Mouse (Mus musculus) adrenal gland, adult 8-10 months (tissue): ENCODE measurements around the gene Sbk2. TPM values are rescaled to one million over a fixed set of nuclear protein-coding genes. Genes with fewer than 3 reads are reported as not detected.

Source experiments
- DNase-seq: peaks from one replicate; pipeline ENCODE4 v3.0.0; 2022
- total RNA-seq, 4 experiments: library from RNA; stranded (reverse); gene quantifications; 2 replicates each; pipeline ENCODE4 v1.2.4; 2022

Sbk2 gene
- total RNA-seq, 4 experiments from 2014 or later, result 0.45 to 2.1 (median 1.8) TPM; not detected in 1

DNA sequence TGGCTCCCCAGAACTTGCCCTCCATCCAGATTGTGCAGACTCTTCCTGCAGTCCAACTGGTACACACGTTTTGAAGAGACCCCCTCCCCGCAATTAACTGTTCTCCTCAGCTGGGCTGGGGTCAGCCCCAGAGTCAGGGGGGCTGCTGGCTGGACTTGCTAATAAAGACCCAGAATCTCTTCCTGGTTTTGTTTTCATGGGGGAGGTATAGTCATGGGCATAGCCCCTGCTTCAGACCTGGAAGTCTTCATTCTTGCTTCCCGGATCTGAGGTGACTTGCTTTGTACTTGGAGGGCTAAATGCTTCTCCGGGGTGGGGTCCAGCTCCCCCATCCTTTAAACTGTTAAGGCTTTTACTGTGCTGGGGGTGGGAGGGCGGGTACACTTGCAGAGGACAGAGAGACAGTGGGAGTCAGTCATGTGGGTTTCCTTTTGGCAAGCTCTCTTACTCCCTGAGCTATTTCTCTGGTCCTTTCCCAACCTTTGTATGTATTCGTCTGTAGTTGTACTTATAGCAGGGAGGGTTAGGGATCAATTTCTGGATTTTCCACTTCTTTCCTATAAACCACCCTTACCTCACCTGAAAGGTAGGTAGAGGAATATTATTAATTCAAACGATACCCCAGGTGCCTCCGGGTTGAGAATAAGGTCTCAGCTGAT, 42.3 kb downstream of the Sbk2 start, which contains the start of gene Nat14:
Gene Nat14 (plus strand): TSS at position 205 of the 659 bp plus-strand sequence.
- DNase-seq, result no peak

GRCm38 (mm10) chr7:4920976-4921823, 43.0 kb downstream of the Sbk2 start:
- no peak for DNase-seq

DNA sequence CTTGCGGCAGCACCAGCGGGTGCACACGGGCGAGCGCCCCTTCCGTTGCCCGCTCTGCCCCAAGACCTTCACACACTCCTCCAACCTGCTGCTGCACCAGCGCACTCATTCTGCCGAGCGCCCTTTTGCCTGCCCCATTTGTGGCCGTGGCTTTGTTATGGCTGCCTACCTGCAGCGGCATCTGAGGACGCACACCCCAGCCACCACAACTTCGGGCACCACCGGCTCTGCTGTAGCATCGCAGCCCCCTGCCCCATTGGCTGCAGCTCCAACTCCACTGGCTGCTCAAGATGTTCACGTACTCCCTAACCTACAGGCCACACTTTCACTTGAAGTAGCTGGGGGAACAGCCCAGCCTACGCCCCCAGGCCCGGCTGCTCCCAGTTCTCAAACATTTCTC, 43.7 kb downstream of the Sbk2 start:
- no peak for DNase-seq

- no peak for DNase-seq
These were observed 44.2 kb downstream of the Sbk2 start for GRCm38 (mm10) chr7:4919971-4920370.

DNA sequence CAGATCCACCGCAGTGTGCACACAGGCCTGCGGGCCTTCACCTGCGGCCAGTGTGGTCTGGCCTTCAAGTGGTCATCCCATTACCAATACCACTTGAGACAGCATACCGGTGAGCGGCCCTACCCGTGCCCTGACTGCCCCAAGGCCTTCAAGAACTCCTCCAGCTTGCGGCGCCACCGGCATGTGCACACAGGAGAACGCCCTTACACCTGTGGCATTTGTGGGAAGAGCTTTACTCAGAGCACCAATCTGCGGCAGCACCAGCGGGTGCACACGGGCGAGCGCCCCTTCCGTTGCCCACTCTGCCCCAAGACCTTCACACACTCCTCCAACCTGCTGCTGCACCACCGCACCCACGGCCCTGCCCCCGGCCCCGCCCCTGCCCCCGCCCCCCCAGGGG, 45.1 kb downstream of the Sbk2 start:
- no peak for DNase-seq

DNA sequence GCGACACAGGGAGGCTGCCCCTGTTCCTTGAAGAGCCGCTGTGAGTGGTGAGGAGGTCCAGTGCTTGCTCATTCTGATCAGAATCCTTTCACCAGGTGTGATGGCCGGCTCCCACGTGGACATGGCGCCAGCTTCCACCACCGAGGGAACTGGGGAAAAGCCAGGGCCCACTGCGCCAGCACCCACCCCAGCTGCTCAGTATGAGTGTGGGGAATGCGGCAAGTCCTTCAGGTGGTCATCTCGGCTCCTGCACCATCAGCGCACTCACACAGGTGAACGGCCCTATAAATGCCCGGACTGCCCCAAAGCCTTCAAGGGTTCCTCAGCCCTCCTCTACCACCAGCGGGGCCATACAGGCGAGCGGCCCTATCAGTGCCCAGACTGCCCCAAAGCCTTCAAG, 45.5 kb downstream of the Sbk2 start:
- no peak for DNase-seq

GRCm38 (mm10) chr7:4917494-4917893, 46.7 kb downstream of the Sbk2 start:
- no peak for DNase-seq

- DNase-seq, result no peak
These were observed 48.4 kb downstream of the Sbk2 start for GRCm38 (mm10) chr7:4915669-4916416.

DNA sequence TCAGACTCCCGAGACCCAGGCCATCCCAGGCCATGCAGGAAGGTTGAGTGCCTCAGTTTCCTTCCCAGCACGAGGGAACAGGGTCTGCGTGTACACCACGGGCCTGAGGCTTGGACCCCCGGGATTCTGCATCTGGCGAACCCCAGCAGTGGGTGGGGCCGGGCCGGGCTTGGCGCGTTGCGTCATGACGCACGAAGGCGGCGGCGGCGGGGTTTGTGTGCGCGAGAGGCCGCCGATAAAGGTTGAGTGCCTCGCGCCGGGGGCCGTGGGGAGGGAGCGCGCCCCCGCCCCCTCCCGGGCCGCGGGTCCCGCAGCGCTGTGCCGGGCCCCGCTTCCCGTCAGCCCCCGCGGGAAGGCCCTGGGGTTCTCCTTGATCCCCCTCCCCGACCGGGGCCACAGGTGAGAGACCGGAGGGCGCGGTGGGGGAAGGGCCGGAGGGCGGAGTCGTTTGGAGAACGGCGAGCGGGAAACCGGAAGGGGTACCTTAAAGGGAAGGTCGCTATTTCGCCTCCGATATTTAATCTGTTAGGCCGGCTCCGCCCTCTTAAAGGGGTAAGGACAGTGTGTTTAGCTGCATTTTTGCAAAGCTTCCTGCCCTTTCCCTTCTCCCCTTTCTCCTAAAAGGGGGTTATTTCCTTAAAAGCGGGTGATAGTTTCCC, 49.1 kb downstream of the Sbk2 start, which contains the start of gene Zfp628:
Gene Zfp628 (plus strand): TSS at position 211 of the 659 bp plus-strand sequence.
- DNase-seq, result peak; percentile 87

DNA sequence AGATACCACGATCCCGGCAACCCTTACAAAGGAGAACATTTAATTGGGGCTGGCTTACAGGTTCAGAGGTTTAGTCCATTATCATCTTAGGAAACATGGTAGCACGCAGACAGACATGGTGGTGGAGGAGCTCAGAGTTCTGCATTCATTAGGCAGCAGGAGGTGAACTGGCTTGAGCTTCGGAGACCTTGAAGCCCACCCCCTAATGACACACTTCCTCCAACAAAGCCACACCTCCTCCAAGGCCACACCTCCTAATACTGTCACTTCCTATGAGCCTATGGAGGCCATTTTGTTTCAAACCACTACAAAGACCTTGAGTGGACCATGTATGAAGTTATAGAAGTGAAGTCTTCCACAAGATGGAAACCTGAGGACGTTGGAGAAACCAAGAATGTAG, 52.0 kb downstream of the Sbk2 start:
- no peak for DNase-seq

GRCm38 (mm10) chr7:4911561-4911960, 52.6 kb downstream of the Sbk2 start:
- no peak for DNase-seq

GRCm38 (mm10) chr7:4906466-4906950, 57.7 kb downstream of the Sbk2 start, which contains the start of gene Gm36210:
TSS of gene Gm36210 (minus strand) at chr7:4906516.
- DNase-seq, result no peak

GRCm38 (mm10) chr7:4902404-4902803, 61.8 kb downstream of the Sbk2 start:
- DNase-seq, result no peak

DNA sequence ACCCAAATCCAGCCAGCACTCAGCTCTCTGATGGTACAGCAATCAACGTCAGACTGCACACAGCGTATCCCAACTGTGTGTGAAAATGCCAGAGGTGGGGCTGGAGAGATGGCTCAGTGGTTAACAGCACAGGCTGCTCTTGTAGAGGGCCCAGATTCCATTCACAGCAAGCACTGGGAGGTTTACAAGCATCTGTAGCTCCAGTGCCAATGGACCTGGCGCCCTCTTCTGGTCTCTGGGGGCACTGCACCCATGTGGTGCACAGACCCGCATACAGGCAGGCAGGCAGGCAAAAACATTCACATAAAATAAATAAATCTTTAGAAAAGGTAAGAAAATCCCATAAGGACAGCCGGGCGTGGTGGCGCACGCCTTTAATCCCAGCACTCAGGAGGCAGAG, 63.0 kb downstream of the Sbk2 start:
- DNase-seq, result no peak

- DNase-seq, result no peak
These were observed 63.7 kb downstream of the Sbk2 start for GRCm38 (mm10) chr7:4900523-4900851.

- no peak for DNase-seq
These were observed 64.3 kb downstream of the Sbk2 start for GRCm38 (mm10) chr7:4899649-4900522.

DNA sequence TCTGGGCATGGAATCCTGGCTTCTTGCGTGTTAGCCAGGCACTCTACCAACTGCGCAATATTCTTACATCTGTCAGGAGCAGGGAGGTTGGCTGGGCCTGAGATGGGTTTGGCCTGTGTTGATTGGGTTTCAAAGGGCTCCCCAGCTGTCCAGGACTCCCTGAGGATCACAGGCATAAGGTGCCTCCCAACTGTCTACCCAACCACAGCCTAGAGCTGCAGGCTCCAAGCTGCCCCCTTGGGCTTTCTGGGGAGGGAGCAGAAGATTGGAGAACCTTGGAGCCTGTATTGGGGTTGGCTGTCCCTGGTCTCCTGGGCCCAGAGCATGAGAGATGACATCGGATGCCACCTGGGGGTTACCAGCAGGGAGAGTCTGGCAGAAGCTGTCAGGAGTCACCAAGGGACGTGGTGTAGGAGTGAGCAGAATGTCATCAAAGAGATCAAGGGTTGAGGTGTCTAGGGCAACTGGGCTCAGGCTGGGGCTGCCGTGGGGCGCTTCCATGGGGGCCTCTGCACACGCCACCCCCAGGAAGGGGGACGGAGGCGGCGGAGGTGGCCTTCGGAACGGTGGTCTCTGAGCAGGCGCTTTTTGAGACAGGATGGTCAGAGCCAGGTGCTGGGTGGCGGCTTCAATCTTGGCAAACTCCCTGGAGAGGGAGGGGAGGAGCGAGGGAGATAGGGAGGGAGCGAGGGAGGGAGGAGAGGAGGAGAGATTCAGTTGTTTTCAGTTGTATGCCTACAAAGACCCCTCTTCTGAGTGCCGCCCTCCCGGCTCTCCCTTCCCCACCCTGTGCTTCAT, 65.2 kb downstream of the Sbk2 start:
- DNase-seq, result no peak

- DNase-seq, result no peak
These were observed 69.0 kb downstream of the Sbk2 start for GRCm38 (mm10) chr7:4895186-4895585.
